Mouse (Mus musculus): Measurements from ENCODE around the gene Cyp2c66.
"Not testable (repeated sequence)": the region's sequence is repeated elsewhere in the genome, so short reads cannot be mapped to it uniquely, and the experiment has no call there.

Gene Cyp2c66

DNA sequence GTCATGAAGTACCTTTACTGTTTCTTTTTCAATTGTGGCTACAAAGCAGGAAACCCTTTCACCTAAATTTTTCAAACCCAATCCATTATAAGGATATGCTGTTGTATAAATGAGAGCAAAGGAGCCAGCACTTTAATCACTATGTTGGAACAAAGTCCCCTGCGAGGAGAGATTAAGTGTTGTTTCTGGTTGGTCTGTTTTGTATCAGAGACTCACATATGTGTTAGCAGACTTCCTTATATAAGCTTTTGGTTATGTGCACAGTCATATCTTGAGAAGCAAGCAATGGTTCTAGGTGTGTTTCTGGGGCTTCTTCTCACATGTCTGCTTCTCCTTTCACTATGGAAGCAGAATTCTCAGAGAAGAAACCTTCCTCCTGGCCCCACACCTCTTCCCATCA lies at the start of gene Cyp2c66:
Gene Cyp2c66 (plus strand): TSS at position 255 of the 400 bp plus-strand sequence.
- DNase-seq: no peak

DNA sequence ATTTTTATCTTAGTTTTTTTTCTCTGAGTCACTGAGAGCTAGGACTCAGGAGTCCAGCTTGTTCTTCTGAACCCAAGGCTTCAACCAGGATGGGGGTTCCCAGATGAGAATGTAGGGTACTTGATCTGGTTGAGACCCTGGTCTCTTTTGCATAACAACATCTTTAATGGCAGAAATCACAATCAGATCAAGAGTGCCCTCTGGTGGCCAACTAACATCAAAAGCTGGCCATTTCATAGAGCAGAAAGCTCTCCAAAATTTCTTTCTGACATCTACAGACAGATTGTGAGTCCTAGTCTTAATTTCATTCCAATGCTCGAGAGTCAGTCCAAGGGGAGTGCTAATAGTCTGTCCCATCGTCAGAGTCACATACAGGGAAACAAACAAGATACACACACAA lies 14.9 kb upstream of the Cyp2c66 start:
- peak in 1 of 2 experiments; percentile 32 for DNase-seq

DNA sequence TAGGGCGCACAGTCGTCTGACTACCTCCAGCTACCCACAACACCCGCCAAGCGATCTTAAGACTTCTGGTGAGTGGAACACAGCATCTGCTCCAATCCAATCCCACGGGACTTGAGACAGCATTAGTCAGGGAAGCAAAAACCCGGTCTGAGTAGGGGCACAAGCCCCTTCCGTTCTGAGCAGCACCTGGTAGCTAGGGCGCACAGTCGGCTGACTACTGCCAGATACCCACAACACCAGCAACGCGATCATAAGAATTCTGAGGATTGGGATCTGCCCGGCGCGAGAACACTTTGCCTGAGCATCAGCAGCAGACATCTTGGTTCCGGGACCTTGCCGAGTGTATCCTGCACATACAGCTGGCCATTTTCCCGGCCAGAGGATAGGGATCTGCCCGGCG lies 43.1 kb downstream of the Cyp2c66 start:
- DNase-seq: not testable (repeated sequence)
